Mouse (Mus musculus) left cerebral cortex, adult 8-10 months (tissue): Measurements from ENCODE around the gene Olfr1163. TPM values are rescaled to one million over a fixed set of nuclear protein-coding genes. Genes with fewer than 3 reads are reported as not detected.
"Not testable (repeated sequence)": the region's sequence is repeated elsewhere in the genome, so short reads cannot be mapped to it uniquely, and the experiment has no call there.

Experiments used
- DNase-seq, 2 experiments: peaks; one replicate each; pipeline ENCODE4 v3.0.0; 2022; ENCODE audit warnings: low spot score in 2 of 2
- total RNA-seq, 4 experiments: library from RNA; stranded (reverse); gene quantifications; 2 replicates each; pipeline ENCODE4 v1.2.4; 2022

The Olfr1163 gene
- not detected for total RNA-seq

- DNase-seq = no peak
These were observed at the start of gene Olfr1163 for GRCm38 (mm10) chr2:88071730-88072129. Gene Olfr1163, minus strand, starts transcription at chr2:88071830.

GRCm38 (mm10) chr2:88093866-88094265 is 22.2 kb upstream of the Olfr1163 start, which contains the start of gene Olfr1164:
Gene Olfr1164, minus strand, starts transcription at chr2:88093966.
- no peak for DNase-seq

- no peak for DNase-seq
These were observed 8.0 kb downstream of the Olfr1163 start for GRCm38 (mm10) chr2:88063587-88063986.

GRCm38 (mm10) chr2:88051029-88051428 is 20.6 kb downstream of the Olfr1163 start, which contains the start of gene Olfr1162:
Gene Olfr1162, minus strand, starts transcription at chr2:88051129.
- DNase-seq = no peak

GRCm38 (mm10) chr2:88037599-88037998 is 34.0 kb downstream of the Olfr1163 start, which contains the start of gene Olfr73:
Gene Olfr73, minus strand, starts transcription at chr2:88037699.
- DNase-seq = no peak

- not testable (repeated sequence) for DNase-seq
These were observed 49.2 kb downstream of the Olfr1163 start, which contains the start of gene Olfr1161 for GRCm38 (mm10) chr2:88022474-88022873. Gene Olfr1161, plus strand, starts transcription at chr2:88022774.

Other genes with a start within 250 kb of the Olfr1163 start
- gene Olfr1148, start 241.3 kb downstream of the Olfr1163 start, total RNA-seq = not detected
- gene Olfr1150-ps1, start 227.8 kb downstream of the Olfr1163 start, total RNA-seq = not detected
- not detected for gene Olfr1151, start 216.0 kb downstream of the Olfr1163 start, total RNA-seq
- gene Olfr1152, start 205.3 kb downstream of the Olfr1163 start, total RNA-seq = not detected
- gene Olfr1153, start 176.9 kb downstream of the Olfr1163 start, total RNA-seq = not detected
- not detected for gene Olfr1154, start 166.7 kb downstream of the Olfr1163 start, total RNA-seq
- not detected for gene Olfr1155, start 126.7 kb downstream of the Olfr1163 start, total RNA-seq
- under 1 TPM in 3 of 4 experiments, not detected in 1; 0.14 to 0.23 (median 0.22) TPM for gene Olfr1156, start 118.7 kb downstream of the Olfr1163 start, total RNA-seq
- not detected for gene Olfr1157, start 103.5 kb downstream of the Olfr1163 start, total RNA-seq
- gene Olfr74, start 97.2 kb downstream of the Olfr1163 start, total RNA-seq = not detected
- gene Olfr1158, start 81.7 kb downstream of the Olfr1163 start, total RNA-seq = not detected
- not detected for gene Olfr1160, start 63.6 kb downstream of the Olfr1163 start, total RNA-seq
- not detected for gene Olfr1161, start 49.1 kb downstream of the Olfr1163 start, total RNA-seq
- gene Olfr73, start 34.1 kb downstream of the Olfr1163 start, total RNA-seq = not detected
- gene Olfr1162, start 20.7 kb downstream of the Olfr1163 start, total RNA-seq = not detected
- not detected for gene Olfr1164, start 22.1 kb upstream of the Olfr1163 start, total RNA-seq
- not detected for gene Olfr1166, start 56.4 kb upstream of the Olfr1163 start, total RNA-seq
- not detected for gene Olfr1167, start 83.4 kb upstream of the Olfr1163 start, total RNA-seq
- not detected for gene Olfr1168, start 110.0 kb upstream of the Olfr1163 start, total RNA-seq
- gene Olfr1170, start 156.5 kb upstream of the Olfr1163 start, total RNA-seq = not detected
- gene Olfr1173, start 208.0 kb upstream of the Olfr1163 start, total RNA-seq = not detected
- not detected for gene Olfr1174-ps, start 243.3 kb upstream of the Olfr1163 start, total RNA-seq